Mouse (Mus musculus) cortical plate, adult 2 months (tissue): ENCODE measurements around the gene Rnd3.

Experiments
- CTCF ChIP-seq: fragments of 200-500 bp; IDR thresholded peaks from 2 replicates; pipeline ENCODE4 v1.5.1; 2011; ENCODE audit warnings: mild to moderate bottlenecking, control low read depth, low read length; ENCODE audit not compliant: insufficient read depth; ENCODE audit errors: extremely low read depth
- POLR2A ChIP-seq: fragments of 200-500 bp; IDR thresholded peaks from 2 replicates; pipeline ENCODE4 v1.6.1; 2011; ENCODE audit warnings: mild to moderate bottlenecking, low read length, control low read depth; ENCODE audit not compliant: insufficient read depth; ENCODE audit errors: extremely low read depth

GRCm38 (mm10) chr2:51148975-51149374 is at the start of gene Rnd3:
- TF ChIP-seq CTCF (peak; percentile 67), POLR2A (peak; percentile 98)
